Mouse (Mus musculus) spleen, adult 2 months (tissue): ENCODE measurements around the gene Syngr1.

Experiments used
- CTCF ChIP-seq: fragments of 200-500 bp; IDR thresholded peaks from 2 replicates; pipeline ENCODE4 v1.5.1; 2011; ENCODE audit warnings: mild to moderate bottlenecking, inconsistent platforms; ENCODE audit not compliant: insufficient read depth, insufficient read length, insufficient replicate concordance; ENCODE audit errors: extremely low read depth
- POLR2A ChIP-seq: fragments of 200-500 bp; IDR thresholded peaks from 2 replicates; pipeline ENCODE4 v1.6.1; 2011; ENCODE audit warnings: low read depth, low read length, inconsistent platforms

DNA sequence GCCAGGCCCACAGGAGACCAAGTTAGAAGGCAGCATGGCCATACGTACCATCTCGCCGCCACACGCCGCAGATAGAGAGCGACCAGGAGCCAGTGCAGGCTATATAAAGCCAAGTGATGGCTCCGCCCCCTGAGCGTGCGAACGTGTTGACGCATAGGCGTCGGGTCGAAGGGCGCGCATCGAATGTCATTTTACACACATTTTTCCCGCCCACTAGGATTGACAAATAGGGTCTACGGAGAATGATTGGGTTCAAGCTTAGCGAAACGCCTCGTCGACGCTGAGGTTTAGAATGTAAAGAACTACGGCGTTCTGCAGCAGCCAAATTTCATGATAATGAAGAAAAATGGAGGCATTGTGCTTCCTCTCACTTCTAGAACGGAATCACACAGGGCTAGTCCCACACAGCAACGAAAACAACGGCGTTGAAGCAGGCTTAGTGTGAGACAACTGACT lies 7.8 kb upstream of the Syngr1 start:
- TF ChIP-seq CTCF (no peak), POLR2A (peak; percentile 100)
